Mouse (Mus musculus) kidney, adult 2 months (tissue): ENCODE measurements around the gene Dcp1b. TPM values are rescaled to one million over a fixed set of nuclear protein-coding genes. Genes with fewer than 3 reads are reported as not detected.

Source experiments
- DNase-seq: peaks from one replicate; pipeline ENCODE4 v3.0.0; 2021
- H3K27ac ChIP-seq: fragments of 200-500 bp; 2 replicates; pipeline ENCODE4 v1.5.1; 2012; ENCODE audit warnings: low read depth, low read length, control low read depth, inconsistent platforms; ENCODE audit not compliant: insufficient read depth
- H3K27me3 ChIP-seq: fragments of 200-500 bp; replicated peaks from 2 replicates; pipeline ENCODE4 v1.6.1; 2012; ENCODE audit warnings: mild to moderate bottlenecking, moderate library complexity, low read length, inconsistent platforms; ENCODE audit not compliant: control insufficient read depth, insufficient read depth
- H3K36me3 ChIP-seq: fragments of 200-500 bp; 2 replicates; pipeline ENCODE4 v1.6.1; 2012; ENCODE audit warnings: mild to moderate bottlenecking, moderate library complexity, low read length, inconsistent platforms; ENCODE audit not compliant: control insufficient read depth, insufficient read depth
- H3K4me1 ChIP-seq: fragments of 200-500 bp; 2 replicates; pipeline ENCODE4 v1.6.1; 2011; ENCODE audit warnings: low read length; ENCODE audit not compliant: control insufficient read depth, insufficient read depth
- H3K4me3 ChIP-seq: fragments of 200-500 bp; 2 replicates; pipeline ENCODE4 v1.5.1; 2011; ENCODE audit warnings: mild to moderate bottlenecking, low read depth, low read length, control low read depth; ENCODE audit not compliant: insufficient read depth
- CTCF ChIP-seq: fragments of 200-500 bp; conservative IDR thresholded peaks from 2 replicates; pipeline ENCODE4 v1.5.1; 2011; ENCODE audit warnings: low read depth, mild to moderate bottlenecking, control low read depth, low read length, moderate library complexity, mixed read lengths; ENCODE audit not compliant: insufficient read depth, insufficient read length
- POLR2A ChIP-seq: fragments of 200-500 bp; IDR thresholded peaks from one replicate; pipeline ENCODE4 v1.6.1; 2011; ENCODE audit warnings: low read depth, low read length, control low read depth
- WGBS: fragments of 180-500 bp; shearing (Covaris S2); methylation state at CpG from one replicate; pipeline ENCODE4 v1.1.7; 2018; 5-methylcytosine and 5-hydroxymethylcytosine counted together
- polyA plus RNA-seq: library from polyadenylated mRNA; depleted of rRNA; stranded (reverse); fragments of >200 nt; gene quantifications from 2 replicates; pipeline ENCODE4 v1.2.3, GENCODE M21; 2012

Gene Dcp1b
- polyA plus RNA-seq, 1 experiment = 13.0 TPM

DNA sequence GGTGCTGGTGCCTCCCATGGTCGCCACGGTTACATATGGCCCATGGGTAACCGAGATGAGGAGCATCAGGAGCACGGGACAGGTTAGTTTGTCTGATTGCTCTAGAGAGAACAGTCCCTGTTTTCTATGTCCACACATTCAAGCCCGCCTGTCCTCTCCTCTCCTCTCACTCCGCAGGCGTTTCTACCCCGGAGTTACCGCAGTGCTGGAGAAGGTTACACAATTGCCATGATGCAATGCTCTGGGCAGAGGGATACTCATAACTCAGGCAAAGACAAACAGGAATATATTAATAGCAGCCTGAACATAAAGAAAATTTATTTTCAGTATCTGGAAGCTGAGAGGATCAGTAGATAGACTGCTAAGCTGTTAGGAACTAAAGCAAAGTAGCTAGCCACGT is 37.3 kb upstream of the Dcp1b start:
- 77% methylated on average over 10 of the region's 10 CpGs for WGBS
- H3K36me3 ChIP-seq = no peaks in the 10 kb centered on the region
- H3K4me1 ChIP-seq = no peaks in the 10 kb centered on the region
- no peaks in the 10 kb centered on the region for H3K27me3 ChIP-seq
- TF ChIP-seq POLR2A (no peak), CTCF (no peak)
- DNase-seq = no peak
- no peak overlapping the region for H3K27ac ChIP-seq
- H3K4me3 ChIP-seq = no peak overlapping the region

DNA sequence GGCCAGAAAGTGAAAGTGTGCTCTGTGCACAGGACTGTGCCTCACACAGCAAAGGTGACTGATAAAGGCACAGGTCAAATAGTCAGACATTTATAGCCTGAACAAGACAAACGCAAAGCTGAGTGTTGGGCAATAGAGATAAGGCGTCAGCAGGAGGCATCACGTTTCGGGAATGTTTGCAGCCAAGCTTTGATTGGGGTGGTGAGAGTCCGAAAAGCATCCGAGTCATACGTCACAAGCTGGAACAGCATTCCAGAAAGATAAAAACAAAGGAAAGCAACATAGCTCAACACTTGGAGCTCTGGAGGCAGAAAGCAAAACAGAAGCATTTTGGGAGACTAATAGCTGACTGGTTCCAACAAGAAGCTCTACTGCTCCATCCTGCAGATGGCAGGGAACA is 35.5 kb upstream of the Dcp1b start:
- no peak for DNase-seq
- WGBS = 44% methylated on average over 7 of the region's 7 CpGs
- H3K36me3 ChIP-seq = no peaks in the 10 kb centered on the region

DNA sequence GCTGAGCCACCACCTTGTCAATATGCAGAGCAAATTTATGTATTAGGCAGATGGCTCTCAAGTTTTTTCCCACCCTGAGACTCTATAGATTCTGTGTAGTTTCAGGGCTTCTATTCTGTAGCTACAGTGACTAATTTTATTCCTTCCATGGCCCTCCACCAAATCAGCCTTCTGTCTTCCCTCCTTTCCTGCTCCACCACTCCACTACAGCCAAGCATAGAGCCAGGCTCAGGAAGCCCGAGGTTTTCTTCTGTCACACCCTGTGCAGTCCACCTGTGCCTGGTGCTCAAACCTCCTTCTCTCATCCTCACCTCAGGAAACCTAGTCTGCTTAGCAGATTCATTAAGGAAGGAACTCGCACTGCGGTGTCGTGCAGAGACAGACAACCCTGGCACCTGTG is 29.9 kb upstream of the Dcp1b start:
- Histone ChIP-seq H3K27me3 (no peaks in the 10 kb centered on the region), H3K27ac (no peak overlapping the region), H3K4me3 (no peak overlapping the region), H3K36me3 (no peaks in the 10 kb centered on the region), H3K4me1 (no peaks in the 10 kb centered on the region)
- WGBS = 41% methylated on average over 4 of the region's 4 CpGs
- no peak for TF ChIP-seq POLR2A
- no peak for TF ChIP-seq CTCF
- no peak for DNase-seq

More for the DNA sequence above, 35.5 kb upstream of the Dcp1b start:
- Histone ChIP-seq H3K27me3 (no peaks in the 10 kb centered on the region), H3K27ac (no peak overlapping the region), H3K4me1 (no peaks in the 10 kb centered on the region), H3K4me3 (no peak overlapping the region)
- no peak for TF ChIP-seq CTCF
- TF ChIP-seq POLR2A = no peak

DNA sequence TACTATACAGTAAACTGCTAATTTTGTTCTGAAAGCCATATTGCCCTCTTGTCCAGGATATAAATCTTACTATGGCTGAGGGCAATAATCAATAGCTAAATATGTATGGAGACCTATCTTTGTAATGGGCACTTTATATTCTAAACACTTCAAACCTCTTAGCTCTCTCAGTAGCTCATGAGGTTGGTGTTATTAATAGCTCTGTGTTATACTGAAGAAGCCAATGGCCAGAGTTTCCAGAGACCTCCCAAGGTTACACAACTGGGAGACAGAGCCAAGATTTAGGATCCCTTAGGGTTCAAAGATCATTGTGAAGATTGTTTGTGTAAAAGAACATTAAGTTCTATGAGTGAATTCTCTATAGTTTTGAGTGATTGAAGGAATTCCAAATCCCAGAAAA is 9.4 kb upstream of the Dcp1b start:
- Histone ChIP-seq H3K27me3 (no peaks in the 10 kb centered on the region), H3K27ac (no peak overlapping the region), H3K4me1 (no peaks in the 10 kb centered on the region), H3K36me3 (no peaks in the 10 kb centered on the region), H3K4me3 (no peak overlapping the region)
- DNase-seq = no peak
- TF ChIP-seq POLR2A (no peak), CTCF (no peak)

DNA sequence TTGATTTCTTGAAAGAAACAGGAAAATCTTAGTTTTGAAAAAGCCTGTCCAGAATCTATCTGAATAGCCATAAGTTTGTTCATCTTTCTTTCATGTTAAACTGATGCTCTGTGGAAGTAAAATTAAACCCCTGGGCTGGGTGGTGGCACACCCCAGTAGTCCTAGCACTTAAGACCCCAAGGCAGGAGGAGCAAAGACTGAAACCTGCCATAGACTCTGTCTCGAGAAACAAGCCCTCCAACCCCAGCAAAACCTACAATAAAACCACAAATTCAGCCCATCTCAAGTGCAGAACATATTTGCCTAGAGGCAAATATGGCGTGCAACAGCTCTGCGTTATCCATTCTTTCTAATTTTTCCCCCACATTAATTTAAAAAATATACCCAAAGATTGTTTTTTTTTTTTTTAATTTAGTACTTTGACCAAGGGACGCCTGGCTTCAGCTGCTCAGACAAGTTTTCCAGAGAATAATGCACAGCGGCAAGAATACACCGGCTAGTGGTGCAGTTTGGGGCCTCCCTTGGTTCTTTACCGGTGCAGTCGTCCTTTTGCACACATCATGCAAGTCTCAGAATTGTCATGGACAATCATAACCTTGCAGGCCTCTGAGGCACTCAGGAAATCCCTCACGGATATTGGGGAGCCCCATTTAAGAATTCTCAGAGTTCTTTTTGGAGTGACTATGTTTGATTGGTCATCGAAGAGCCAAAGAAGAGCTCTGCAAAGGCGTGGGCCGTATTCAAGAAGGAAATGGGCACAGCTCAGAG is 562 bp upstream of the Dcp1b start:
- no peaks in the 10 kb centered on the region for H3K27me3 ChIP-seq
- H3K4me1 ChIP-seq = no peaks in the 10 kb centered on the region; the same call in 1 of the 2 replicates
- TF ChIP-seq CTCF (no peak), POLR2A (no peak)
- DNase-seq = no peak
- H3K36me3 ChIP-seq = no peaks in the 10 kb centered on the region
- H3K4me3 ChIP-seq = peak overlapping the region; percentile 96
- 55% methylated on average over 12 of the region's 12 CpGs for WGBS
- no peak overlapping the region for H3K27ac ChIP-seq

DNA sequence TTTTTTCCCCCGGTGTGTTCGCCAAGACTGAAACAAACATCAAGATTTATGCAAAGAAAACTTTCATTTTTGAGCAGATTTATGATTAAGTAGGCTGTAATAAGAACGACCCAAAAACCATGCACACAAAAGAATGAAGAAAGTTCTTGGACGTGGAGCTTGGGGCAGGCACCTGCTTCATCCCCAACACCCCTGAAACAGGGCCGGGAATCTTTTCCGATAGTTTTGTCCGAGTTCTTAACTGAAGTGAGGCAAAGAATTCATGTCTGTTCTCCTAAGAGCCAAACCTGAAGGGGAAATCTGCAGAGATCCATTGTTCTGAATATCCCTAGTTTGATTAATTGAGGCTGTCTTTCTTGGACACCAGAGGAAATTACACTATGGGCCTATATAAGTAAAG is 1.1 kb downstream of the Dcp1b start:
- Histone ChIP-seq H3K27ac (no peak overlapping the region), H3K4me3 (no peak overlapping the region), H3K36me3 (no peaks in the 10 kb centered on the region), H3K4me1 (no peaks in the 10 kb centered on the region; the same call in 1 of the 2 replicates), H3K27me3 (no peaks in the 10 kb centered on the region)
- no peak for DNase-seq
- TF ChIP-seq POLR2A (no peak), CTCF (no peak)
- 57% methylated on average over 7 of the region's 7 CpGs for WGBS

DNA sequence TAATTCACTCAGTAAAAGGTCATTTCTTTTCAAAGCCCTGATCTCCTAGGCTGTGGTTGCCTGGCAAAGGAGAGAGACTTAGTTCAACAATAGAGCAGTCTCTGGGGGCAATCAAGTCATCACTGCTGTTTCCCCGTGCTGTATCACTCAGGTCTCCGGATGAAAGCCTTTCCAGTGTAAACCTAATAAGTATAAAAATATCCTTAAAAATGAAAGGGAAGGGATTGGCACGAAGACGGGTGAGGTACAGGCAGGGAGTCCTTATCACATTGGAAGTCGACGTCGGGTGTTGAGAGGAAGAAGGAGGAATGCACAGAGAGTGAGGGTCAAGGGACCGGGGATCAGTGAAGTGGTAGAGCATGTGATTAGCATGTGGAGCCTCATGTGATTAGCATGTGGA is 2.0 kb downstream of the Dcp1b start:
- DNase-seq = peak; percentile 31

More for the DNA sequence above, 2.0 kb downstream of the Dcp1b start:
- no peak for TF ChIP-seq POLR2A
- no peak for TF ChIP-seq CTCF
- 45% methylated on average over 8 of the region's 8 CpGs for WGBS
- Histone ChIP-seq H3K27me3 (no peaks in the 10 kb centered on the region), H3K27ac (peak overlapping the region; percentile 57), H3K4me1 (no peaks in the 10 kb centered on the region; the same call in 1 of the 2 replicates), H3K4me3 (no peak overlapping the region), H3K36me3 (no peaks in the 10 kb centered on the region)
